Mouse (Mus musculus) heart, adult 9 months (tissue): ENCODE measurements at regions not wholly inside any gene's neighbourhood (a gene's known extent, or its start where the extent isn't known, plus 50 kb on each side); places are given as distances from the start of the nearest gene placed in this dataset.

ENCODE experiments used
- DNase-seq, 2 experiments: peaks; one replicate each; pipeline ENCODE4 v3.0.0; 2022; ENCODE audit warnings: low spot score in 2 of 2

DNA sequence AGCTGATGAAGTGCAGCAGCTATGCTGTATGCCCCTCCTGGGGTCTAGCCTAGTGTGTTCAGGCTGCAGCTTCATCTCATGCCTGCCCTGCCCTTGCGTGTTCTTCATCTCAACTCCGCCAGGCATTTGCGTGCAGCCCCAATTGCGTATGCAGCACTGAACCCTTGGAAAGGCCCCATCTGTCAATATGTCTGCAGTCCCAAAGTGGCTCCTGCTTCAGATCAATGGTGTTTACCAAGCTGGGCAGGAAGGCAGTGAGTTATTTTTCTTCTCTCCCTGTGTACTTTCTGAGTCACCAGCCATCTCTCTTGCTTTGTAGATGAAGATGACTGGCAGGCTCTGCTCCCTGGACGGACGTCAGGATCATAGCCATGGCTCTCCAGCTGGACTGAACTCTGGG lies 264.5 kb downstream of the Matn1 start:
- DNase-seq = no peak

- DNase-seq = no peak
These were observed 268.5 kb downstream of the Matn1 start for GRCm38 (mm10) chr4:131212711-131213110.

DNA sequence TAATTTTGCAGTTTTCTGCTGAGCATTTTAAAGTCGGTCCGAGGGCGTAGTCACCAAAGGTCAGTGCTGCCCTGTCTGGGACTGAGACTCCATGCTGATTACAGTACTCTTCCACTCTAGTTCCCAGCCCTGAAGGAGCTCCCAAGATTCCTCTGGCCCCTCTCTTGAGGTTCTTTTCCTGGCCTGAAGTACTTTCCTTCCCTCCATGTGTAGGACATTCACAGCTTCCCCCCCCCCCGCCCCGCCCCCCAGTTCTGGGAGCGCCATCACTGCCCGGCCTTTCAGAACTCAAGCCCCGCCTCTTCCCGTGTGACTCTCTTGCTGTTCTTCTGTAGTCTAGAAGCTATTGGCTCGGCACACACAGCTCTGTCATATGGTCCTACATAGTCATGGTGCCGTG lies 271.5 kb downstream of the Matn1 start:
- DNase-seq = no peak

GRCm38 (mm10) chr4:131216361-131216760 lies 272.2 kb downstream of the Matn1 start:
- no peak for DNase-seq

- no peak for DNase-seq
These were observed 272.9 kb downstream of the Matn1 start for GRCm38 (mm10) chr4:131217083-131217482.

- peak in 1 of 2 experiments; percentile 6 for DNase-seq
These were observed 273.5 kb downstream of the Matn1 start for GRCm38 (mm10) chr4:131217571-131218155.

GRCm38 (mm10) chr4:131220966-131221365 lies 276.8 kb downstream of the Matn1 start:
- DNase-seq = no peak

DNA sequence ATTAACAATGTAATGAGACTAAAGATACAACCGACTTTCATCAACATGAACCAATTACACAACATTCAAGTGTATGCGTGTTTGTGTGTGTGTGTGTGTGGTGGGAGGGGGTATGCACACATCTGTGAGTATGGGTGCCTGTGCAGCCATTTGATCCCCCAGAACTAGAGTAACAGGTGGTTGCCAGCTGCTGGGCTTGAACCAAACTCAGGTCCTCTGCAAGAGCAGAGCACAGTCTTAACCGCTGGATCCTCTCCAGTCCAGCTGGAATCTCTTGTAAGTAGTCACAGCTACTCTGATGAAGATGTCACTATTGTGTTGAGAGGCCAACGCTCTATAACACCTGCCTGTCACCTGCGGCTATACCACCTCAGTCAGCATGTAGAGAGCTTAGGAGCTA lies 286.2 kb downstream of the Matn1 start:
- no peak for DNase-seq

- no peak for DNase-seq
These were observed 292.4 kb downstream of the Matn1 start for GRCm38 (mm10) chr4:131236611-131237031.

GRCm38 (mm10) chr4:131238591-131238990 lies 294.4 kb downstream of the Matn1 start:
- no peak for DNase-seq

- DNase-seq = no peak
These were observed 294.9 kb downstream of the Matn1 start for GRCm38 (mm10) chr4:131239132-131239531.

- DNase-seq = no peak
These were observed 296.3 kb downstream of the Matn1 start for GRCm38 (mm10) chr4:131240457-131240856.

DNA sequence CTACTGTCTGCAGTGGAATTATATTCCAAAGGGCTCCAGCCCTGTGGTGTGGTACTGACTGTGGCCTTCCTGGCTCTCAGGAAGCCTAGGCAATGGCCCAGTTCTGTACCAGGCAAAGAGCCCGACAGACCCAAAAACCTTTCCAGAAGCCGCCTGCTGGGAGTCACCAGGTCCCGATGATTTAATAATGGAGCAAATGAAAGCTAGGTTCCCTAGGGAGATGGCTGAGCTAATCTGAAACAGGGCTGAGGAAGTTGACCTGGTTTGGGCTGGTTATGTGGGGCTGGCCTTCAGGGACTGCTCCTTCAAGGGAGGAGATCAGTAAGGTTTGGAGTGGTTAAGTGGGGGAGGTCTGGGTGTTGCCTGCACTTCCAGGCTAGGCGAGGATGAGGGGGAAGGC lies 298.1 kb downstream of the Matn1 start:
- DNase-seq = no peak

GRCm38 (mm10) chr4:131243744-131244387 lies 299.7 kb downstream of the Matn1 start:
- DNase-seq = peak; percentile 67 to 73

- DNase-seq = peak; percentile 68 to 76
These were observed 308.6 kb downstream of the Matn1 start for GRCm38 (mm10) chr4:131252602-131253442.

DNA sequence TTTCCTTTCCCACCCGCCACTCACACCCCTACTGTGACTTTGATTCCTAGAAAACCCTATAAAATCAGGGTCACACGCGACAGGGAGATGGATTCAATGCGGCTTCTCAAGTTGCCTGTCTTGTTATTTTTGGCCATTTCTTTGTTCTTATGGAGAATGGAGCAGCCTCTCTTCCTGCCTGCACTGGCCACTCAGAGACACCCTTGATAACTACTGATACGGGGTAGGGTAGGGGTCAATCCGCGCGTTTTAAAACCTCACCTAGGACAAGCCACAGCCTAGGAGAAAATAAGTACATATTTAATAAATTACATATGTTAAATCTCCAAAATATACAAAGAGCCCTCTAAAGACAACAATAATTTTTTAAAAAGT lies 309.2 kb downstream of the Matn1 start:
- no peak for DNase-seq

DNA sequence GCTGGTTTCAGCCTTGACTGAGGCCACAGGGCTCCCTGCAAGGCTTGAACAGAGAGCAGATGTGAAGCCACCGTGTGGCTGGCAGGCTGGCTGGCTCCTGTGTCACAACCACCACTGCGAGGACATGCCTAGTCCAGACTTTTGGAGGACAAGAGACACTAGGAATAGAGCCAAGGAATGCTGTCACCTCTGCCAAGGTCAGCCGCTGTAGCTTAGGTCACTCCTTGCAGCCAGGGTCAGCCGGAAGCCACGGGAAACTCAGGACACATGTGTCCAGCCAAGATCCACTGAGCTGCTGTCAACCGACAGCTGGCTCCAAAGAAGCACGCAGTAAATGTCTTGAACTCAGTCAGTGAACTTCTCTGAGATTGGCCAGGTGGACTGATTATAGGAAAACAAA lies 310.1 kb downstream of the Matn1 start:
- DNase-seq = peak; percentile 83 to 87

- peak in 1 of 2 experiments; percentile 13 for DNase-seq
These were observed 310.5 kb downstream of the Matn1 start for GRCm38 (mm10) chr4:131254691-131255090.

DNA sequence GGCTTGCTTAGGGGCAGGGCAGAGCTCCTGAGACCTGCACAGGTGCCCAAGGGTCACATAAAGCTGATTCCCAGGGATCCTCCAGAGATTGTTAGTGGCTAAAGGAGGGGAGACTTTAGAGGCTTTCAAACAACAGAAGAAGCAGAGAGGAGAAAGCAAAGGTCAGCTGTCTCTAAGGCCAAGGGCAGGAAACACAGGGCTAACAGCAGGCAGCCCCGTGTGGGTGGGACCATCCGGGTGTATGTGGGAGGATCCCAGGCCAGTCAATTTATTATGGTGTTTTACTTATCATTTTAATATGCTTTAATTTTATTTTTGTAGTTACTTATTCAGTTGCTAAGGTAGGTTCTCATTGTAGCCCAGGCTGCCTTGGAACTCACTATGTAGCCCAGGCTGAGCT lies 317.1 kb downstream of the Matn1 start:
- no peak for DNase-seq

DNA sequence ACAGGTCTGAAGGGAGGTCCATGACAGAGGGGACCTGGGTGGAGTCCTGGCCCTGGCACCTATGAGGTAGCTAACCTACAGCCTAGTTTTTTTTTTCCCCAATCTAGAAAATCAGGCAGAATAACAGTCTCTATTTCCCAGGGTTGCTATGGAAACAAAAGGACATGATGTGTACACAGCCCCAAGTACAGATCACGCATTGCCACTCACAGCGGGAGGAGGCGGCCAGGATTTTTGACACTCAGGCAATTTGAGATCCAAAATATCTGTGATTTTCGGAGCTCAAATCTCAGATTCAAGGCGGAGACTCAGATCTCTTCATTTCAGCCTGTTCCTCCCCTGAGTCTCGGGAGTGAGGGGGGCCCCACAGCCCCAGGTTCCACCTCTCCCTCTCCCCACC lies 318.7 kb downstream of the Matn1 start:
- no peak for DNase-seq

- no peak for DNase-seq
These were observed 322.6 kb downstream of the Matn1 start for GRCm38 (mm10) chr4:131266764-131267163.

- DNase-seq = peak in 1 of 2 experiments; percentile 20
These were observed 323.6 kb downstream of the Matn1 start for GRCm38 (mm10) chr4:131267760-131268159.

DNA sequence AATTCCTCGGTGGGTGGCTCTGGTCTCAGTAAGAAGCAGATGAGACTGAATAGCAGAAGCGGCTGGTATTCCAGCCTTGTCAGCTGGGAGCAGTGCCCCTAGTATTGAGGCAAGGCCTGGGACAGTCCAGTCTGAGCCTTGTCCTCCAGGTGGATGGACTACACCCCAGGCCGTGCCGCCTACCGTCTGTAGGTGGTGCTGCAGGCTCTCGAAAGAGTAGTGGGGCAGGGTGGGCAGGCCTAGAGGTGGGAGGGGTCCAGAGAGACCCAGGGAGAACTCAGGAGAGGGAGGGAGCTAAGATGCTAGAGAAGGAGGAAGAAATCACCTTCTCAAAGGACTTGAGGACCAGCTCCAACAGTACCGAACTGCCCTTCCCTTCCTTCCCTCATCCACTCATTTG lies 326.0 kb downstream of the Matn1 start:
- no peak for DNase-seq
